Mouse (Mus musculus) hindbrain, embryonic 10.5 days (tissue): Measurements from ENCODE around the gene Ctdsp2. TPM values are rescaled to one million over a fixed set of nuclear protein-coding genes. Genes with fewer than 3 reads are reported as not detected.

Experiments
- DNase-seq: peaks from one replicate; pipeline ENCODE4 v3.0.0-alpha.2; 2017; ENCODE audit warnings: low spot score
- H3K27ac ChIP-seq: fragments of 300-500 bp; sonication (generic); 2 replicates; pipeline ENCODE4 v1.5.1; 2016; ENCODE audit warnings: mild to moderate bottlenecking, moderate library complexity
- H3K27me3 ChIP-seq: fragments of 300-500 bp; sonication (generic); 2 replicates; pipeline ENCODE4 v1.6.1; 2016; ENCODE audit warnings: mild to moderate bottlenecking; ENCODE audit not compliant: poor library complexity, insufficient read depth, severe bottlenecking
- H3K36me3 ChIP-seq: fragments of 300-500 bp; sonication (generic); 2 replicates; pipeline ENCODE4 v1.6.1; 2016; ENCODE audit warnings: mild to moderate bottlenecking, moderate library complexity
- H3K4me1 ChIP-seq: fragments of 300-500 bp; sonication (generic); replicated peaks from 2 replicates; pipeline ENCODE4 v1.6.1; 2016; ENCODE audit warnings: mild to moderate bottlenecking
- H3K4me3 ChIP-seq: fragments of 300-500 bp; sonication (generic); 2 replicates; pipeline ENCODE4 v1.5.1; 2016; ENCODE audit warnings: mild to moderate bottlenecking, moderate library complexity
- H3K9me3 ChIP-seq: fragments of 300-500 bp; sonication (generic); 2 replicates; pipeline ENCODE4 v1.6.1; 2016; ENCODE audit warnings: mild to moderate bottlenecking, moderate library complexity
- WGBS: fragments of 180-500 bp; shearing (Covaris S2); methylation state at CpG from one replicate; pipeline ENCODE4 v1.1.7; 2016; 5-methylcytosine and 5-hydroxymethylcytosine counted together
- polyA plus RNA-seq: library from polyadenylated mRNA; unstranded; fragments of >200 nt; fragmentation: Nextera tagmentation; extraction: Ambion mirVana; gene quantifications from 2 replicates; pipeline ENCODE4 v1.2.1, GENCODE M21; 2016

Gene Ctdsp2
- polyA plus RNA-seq, result 33.5 and 36.5 TPM in 2 replicates

DNA sequence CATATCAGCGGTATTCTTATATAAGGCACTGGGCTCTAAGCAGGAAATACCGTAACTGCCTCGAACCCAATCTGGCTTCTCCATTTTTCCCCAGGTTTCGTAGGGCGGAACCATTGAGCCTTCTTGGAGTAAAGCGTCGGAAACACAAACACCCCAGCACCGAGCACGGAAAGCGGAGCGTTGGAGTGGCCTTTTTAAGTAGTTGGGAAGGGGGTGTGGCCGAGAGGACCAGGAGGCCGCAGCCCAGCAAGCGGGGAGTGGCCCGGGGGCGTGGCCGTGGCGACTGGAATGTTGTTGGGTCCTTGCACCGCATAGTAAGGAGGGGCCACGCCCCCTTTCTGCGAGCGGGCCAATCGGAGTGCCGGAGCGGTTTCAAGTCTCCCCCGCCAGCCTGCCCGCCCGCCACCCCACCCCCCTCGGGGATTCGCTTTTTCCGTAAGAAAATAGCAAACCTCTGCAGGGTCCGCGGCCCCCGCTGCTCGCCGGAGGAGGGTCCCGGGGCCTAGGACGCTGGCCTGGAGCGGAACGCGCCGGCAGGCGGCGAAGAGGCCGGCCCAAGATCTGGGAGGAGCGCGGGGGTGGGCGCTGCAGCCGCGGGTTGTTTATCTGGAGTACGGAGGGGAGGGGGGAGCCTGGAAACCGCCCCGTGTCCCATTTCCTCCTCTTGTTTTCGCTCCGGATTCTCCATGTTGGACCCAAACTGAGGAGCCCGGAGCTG, at the start of gene Ctdsp2:
Gene Ctdsp2 (plus strand): TSS at position 441 of the 718 bp plus-strand sequence.
- Histone ChIP-seq H3K36me3 (no peaks in the 10 kb centered on the region), H3K4me1 (peaks cover 62% of the 10 kb centered on the region), H3K4me3 (peak within 1 kb of the TSS; percentile 99), H3K27me3 (peaks cover 19% of the 10 kb centered on the region), H3K27ac (peak within 1 kb of the TSS; percentile 99), H3K9me3 (no peaks in the 10 kb centered on the region)
- under 1% methylated on average over 56 of the region's 56 CpGs for WGBS
- DNase-seq, result peak; percentile 100

DNA sequence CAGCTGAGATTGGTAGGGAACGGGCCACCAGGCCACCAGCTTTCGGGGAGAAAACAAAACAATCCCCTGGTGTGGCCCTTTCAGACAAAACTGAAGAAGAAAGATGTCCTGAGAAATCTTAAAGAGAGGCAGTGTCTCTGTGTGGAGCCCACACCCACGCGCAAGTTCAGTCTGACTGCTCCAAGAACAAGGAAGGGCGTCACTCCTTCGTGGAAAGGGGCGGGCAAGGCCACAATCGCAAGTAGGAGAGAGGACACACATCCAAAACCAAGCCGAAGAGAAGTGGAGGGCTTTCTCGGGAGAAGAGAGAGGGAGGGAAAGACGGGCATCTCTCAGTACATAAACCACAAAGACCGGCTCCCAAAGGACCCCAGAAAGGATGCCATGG, 49.7 kb upstream of the Ctdsp2 start:
- Histone ChIP-seq H3K9me3 (no peaks in the 10 kb centered on the region), H3K36me3 (no peaks in the 10 kb centered on the region), H3K27ac (peak overlapping the region; percentile 84; the same call in 1 of the 2 replicates), H3K27me3 (peaks cover 47% of the 10 kb centered on the region), H3K4me3 (peak overlapping the region; percentile 63), H3K4me1 (peaks cover 62% of the 10 kb centered on the region)
- DNase-seq, result no peak
- WGBS, result 17% methylated on average over 12 of the region's 12 CpGs

DNA sequence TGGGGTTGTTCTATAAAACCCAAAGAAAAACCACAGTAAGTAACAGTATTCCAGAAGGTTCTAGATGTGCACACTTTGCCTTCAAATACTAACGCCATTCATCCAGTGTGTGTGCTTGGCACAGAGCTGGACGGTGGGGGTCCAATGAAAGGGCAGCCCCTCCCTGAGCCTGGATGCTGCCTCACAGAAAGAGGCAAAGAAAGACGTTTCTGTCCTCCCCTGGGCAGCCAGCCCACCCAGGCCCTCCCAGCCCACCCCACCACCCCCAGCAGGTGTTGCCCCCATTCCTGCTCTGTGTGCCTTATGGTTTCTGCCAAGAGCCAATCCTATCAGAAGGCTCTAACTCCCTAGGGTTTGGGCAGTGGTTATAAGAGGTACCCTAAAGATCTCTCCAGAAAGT, 49.0 kb upstream of the Ctdsp2 start:
- DNase-seq, result no peak
- peaks cover 47% of the 10 kb centered on the region for H3K27me3 ChIP-seq
- H3K36me3 ChIP-seq, result no peaks in the 10 kb centered on the region
- no peaks in the 10 kb centered on the region for H3K9me3 ChIP-seq
- no peak overlapping the region for H3K4me3 ChIP-seq
- WGBS, result 32% methylated on average over 3 of the region's 3 CpGs
- peaks cover 62% of the 10 kb centered on the region for H3K4me1 ChIP-seq
- no peak overlapping the region for H3K27ac ChIP-seq

DNA sequence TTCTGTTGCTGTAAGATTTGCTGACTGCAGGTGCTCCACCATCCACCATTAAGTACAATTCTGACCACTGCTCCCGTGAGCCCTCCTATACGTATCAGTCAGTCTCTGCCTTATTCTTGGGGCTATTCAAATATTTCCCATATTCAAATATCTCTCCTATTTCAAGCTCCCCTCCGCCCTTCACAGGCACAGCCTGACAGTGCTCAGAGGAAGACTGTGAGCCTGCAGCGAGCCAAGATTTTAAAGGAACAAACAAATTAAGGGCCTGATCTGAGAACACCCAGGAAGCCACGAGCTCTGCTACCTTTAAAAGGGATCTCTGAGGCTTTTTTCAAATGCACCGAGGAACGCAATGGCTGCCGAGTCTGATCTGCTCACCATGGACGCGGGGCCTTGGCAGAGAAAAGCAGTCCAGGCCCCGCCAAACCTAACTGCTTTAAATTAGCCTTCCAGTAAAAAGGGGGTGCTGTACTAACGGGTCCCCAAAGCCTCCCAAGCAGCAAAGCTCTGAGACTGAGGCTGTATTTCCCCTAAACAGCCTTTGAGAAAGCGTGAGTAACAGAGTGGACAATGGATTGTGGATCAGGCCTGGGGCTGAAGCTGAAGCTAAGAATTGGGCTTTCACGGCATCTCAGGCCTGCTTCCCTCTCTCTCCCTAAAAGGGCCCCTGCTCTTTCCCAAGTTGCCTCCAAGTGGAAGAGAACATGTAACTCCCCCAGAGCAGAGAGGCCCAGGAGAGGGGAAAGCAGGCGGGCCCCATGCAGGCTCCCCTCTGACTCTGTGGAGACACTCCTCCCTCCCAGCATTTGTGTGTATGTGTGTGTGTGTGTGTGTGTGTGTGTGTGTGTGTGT, 48.0 kb upstream of the Ctdsp2 start:
- DNase-seq, result peak; percentile 35
- Histone ChIP-seq H3K27me3 (peaks cover 44% of the 10 kb centered on the region), H3K27ac (peak overlapping the region; percentile 79), H3K9me3 (no peaks in the 10 kb centered on the region), H3K36me3 (no peaks in the 10 kb centered on the region), H3K4me3 (no peak overlapping the region), H3K4me1 (peaks cover 69% of the 10 kb centered on the region)
- 40% methylated on average over 15 of the region's 15 CpGs for WGBS

DNA sequence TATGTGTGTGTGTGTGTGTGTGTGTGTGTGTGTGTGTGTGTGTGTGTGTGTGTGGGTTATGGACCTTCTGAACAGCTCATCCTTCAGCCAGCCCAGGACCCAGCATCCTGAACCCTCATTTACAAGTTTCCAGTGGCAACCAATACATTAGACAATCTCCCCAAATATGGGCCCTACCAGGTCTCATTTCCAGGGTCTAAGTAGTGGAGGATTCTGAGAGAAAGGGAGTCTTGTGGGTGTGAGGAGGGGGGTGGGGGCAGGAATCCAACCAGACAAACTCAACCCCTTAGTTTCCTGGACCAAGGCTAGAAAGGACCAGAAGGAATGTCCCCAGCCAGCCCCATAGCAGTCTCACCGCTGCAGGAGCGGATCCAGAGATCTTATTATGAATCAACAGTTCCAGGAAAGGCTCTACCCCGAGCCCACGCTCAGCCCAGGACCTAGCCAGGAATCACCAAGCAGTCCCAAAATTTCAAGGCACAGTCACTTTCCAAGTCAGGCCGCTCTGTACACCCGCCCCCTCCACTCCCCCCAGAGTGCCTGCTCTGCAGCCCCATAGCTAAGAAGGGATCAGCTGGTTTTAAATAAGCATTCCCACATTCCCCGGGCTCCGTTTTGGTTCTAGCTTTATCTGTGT, 47.3 kb upstream of the Ctdsp2 start:
- peak overlapping the region; percentile 79 for H3K27ac ChIP-seq
- H3K4me1 ChIP-seq, result peaks cover 69% of the 10 kb centered on the region
- DNase-seq, result no peak
- peaks cover 37% of the 10 kb centered on the region for H3K27me3 ChIP-seq
- no peaks in the 10 kb centered on the region for H3K36me3 ChIP-seq
- WGBS, result 69% methylated on average over 8 of the region's 8 CpGs
- H3K4me3 ChIP-seq, result no peak overlapping the region
- no peaks in the 10 kb centered on the region for H3K9me3 ChIP-seq

DNA sequence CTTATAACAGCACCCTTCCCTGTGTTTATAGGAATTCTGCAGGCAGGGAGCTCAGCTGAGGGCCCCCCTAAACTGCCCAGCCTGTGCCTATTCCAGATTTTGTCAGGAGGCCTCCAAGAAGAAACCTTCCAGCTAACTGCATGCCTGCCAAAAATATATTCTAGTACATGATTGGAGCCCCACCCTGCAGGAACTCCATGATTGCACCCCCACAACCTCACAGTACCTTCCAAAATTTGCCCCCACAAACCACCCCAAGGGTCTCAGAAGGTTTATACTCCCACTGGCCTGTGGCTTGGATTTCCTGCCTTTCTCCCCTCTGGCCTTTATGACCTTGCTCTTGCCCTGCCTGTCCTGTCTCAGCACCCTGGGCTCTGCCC, 46.8 kb upstream of the Ctdsp2 start:
- Histone ChIP-seq H3K4me1 (peaks cover 67% of the 10 kb centered on the region), H3K36me3 (no peaks in the 10 kb centered on the region), H3K27me3 (peaks cover 32% of the 10 kb centered on the region), H3K4me3 (no peak overlapping the region), H3K9me3 (no peaks in the 10 kb centered on the region), H3K27ac (no peak overlapping the region)
- DNase-seq, result no peak

DNA sequence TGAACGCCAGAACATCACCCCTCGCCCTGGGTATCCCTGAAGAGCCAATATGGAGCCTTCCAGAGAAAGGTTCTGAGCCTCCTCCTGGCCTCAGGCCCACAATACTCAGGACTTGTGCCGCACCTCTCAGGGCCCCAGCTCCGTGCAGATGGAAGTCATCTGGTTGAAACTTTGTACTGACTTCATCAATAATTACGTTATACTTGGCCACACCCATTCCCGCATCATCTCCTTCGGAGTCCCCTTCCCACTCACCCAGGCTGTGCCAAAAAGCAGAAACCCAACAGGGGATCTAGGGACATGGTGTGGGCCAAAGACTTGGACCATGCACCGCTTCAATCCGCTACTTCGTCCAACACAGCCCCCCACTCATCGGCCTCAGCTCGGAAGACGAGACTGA, 44.0 kb upstream of the Ctdsp2 start:
- Histone ChIP-seq H3K36me3 (no peaks in the 10 kb centered on the region), H3K9me3 (peaks cover 14% of the 10 kb centered on the region), H3K4me3 (no peak overlapping the region), H3K27me3 (peaks cover 9% of the 10 kb centered on the region), H3K27ac (0 out of 2 replicates have a peak overlapping the region, but pooled peaks have one; percentile 79), H3K4me1 (peaks cover 39% of the 10 kb centered on the region)
- WGBS, result 93% methylated on average over 13 of the region's 13 CpGs
- no peak for DNase-seq

DNA sequence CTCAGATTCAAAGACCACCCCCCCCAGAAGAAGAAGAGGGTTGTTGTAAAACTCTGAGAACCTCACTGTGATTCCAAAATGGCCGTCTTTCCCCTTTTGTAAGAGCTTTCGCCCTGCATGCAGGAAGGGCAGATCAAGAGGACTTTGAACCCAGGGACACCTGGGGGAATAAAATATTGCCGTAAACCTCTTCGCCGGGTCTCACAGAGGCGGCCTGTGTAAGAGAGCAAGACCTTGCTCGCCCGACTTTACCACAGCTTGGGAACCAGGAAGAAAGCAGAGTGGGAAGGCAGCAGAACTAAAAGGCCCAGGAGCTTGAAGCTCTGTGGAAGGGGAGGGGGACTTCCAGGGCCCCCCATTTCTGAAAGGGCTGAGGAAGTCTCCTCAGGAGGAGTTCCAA, 43.4 kb upstream of the Ctdsp2 start:
- H3K27ac ChIP-seq, result peak overlapping the region; percentile 79
- H3K9me3 ChIP-seq, result peaks cover 14% of the 10 kb centered on the region
- H3K4me3 ChIP-seq, result no peak overlapping the region
- H3K27me3 ChIP-seq, result peaks cover 3% of the 10 kb centered on the region
- no peak for DNase-seq
- no peaks in the 10 kb centered on the region for H3K36me3 ChIP-seq
- H3K4me1 ChIP-seq, result peaks cover 33% of the 10 kb centered on the region
- 89% methylated on average over 8 of the region's 8 CpGs for WGBS

DNA sequence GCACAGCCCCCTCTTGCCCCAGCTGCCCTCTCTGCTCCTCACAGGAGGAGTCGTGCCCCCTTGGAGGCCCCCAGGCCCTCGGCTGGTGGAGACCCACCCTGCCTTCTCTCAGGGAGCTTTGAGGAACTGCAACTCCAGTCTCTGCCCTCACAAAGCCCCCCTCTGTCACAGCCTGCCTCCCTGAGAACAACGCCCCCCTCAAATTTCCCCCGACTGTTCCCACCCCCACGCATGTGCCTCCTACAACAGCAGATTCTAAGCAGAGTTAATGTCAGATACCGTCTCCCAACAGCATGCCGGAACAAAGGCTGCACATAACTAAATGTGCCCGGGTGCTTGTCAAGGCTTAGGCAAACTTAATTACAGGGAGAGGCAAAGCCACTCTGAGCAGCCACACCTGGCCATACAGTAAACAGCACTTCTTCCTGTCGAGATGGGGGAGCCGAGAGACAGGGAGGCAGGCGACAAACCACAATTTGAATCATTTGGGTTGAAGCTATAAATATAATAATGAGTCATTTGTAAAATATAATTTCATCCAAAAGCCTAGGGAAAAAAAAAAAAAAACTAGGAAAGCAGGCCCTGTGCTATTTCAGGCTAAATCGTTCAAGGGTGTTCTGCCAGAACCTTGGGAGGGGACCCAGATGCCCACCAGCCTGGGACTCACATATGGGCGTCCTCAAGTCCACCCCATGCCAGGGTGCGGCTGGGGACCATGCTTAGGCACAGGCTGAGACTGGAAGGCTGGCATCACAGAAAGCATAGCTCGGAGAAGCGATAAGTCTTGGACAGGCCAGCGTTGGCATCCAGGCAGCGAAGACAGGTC, 42.7 kb upstream of the Ctdsp2 start:
- no peak for DNase-seq
- 66% methylated on average over 18 of the region's 18 CpGs for WGBS
- H3K4me1 ChIP-seq, result peaks cover 27% of the 10 kb centered on the region
- peaks cover 14% of the 10 kb centered on the region for H3K9me3 ChIP-seq
- no peaks in the 10 kb centered on the region for H3K36me3 ChIP-seq
- H3K27me3 ChIP-seq, result no peaks in the 10 kb centered on the region
- H3K27ac ChIP-seq, result peak overlapping the region; percentile 79
- H3K4me3 ChIP-seq, result no peak overlapping the region

DNA sequence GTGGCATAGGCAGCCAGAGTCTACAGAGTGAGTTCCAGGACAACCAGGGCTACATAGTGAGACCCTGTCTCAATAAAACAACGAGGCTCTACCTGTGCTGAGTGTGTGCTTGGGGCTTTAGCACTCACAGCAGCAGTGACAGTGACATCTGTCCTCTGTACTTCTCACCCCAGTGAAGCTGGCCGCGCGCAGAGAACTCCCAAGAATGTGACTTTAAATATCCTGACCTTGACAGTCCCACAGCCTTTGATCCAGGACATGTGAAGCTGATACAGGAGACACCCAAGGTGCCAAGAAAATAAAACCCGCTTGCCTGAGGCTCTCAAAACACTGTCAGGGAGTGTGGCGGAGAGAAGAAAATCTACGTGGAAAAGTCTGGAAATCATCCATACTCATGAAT, 37.6 kb upstream of the Ctdsp2 start:
- no peak for DNase-seq
- H3K9me3 ChIP-seq, result peaks cover 16% of the 10 kb centered on the region
- H3K27ac ChIP-seq, result no peak overlapping the region
- no peaks in the 10 kb centered on the region for H3K36me3 ChIP-seq
- H3K4me1 ChIP-seq, result 0 out of 2 replicates have a peak, but pooled peaks cover 2% of the 10 kb centered on the region
- 83% methylated on average over 7 of the region's 7 CpGs for WGBS
- H3K27me3 ChIP-seq, result no peaks in the 10 kb centered on the region
- no peak overlapping the region for H3K4me3 ChIP-seq

DNA sequence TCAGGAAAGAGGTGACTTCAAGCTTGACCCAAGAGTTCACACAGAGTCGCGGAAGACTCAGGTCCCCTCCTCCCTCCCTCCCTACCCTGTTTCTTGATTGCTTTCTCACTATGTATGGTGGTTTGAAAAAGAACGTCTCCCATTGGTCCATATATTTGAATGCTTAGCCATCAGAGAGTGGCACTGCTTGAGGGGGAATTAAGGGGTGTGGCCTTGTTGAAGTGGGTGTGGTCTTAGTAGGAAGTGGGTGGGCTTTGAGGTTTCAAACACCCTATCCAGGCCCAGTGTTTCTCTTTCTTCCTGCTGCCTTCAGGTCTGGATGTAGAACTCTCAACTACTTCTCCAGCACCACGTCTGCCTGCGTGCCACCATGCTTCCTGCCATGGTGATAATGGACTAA, 33.0 kb upstream of the Ctdsp2 start:
- Histone ChIP-seq H3K36me3 (no peaks in the 10 kb centered on the region), H3K4me3 (no peak overlapping the region), H3K27me3 (no peaks in the 10 kb centered on the region), H3K4me1 (peaks cover 17% of the 10 kb centered on the region), H3K27ac (no peak overlapping the region), H3K9me3 (0 out of 2 replicates have a peak, but pooled peaks cover 2% of the 10 kb centered on the region)
- 89% methylated on average over 5 of the region's 5 CpGs for WGBS
- no peak for DNase-seq

DNA sequence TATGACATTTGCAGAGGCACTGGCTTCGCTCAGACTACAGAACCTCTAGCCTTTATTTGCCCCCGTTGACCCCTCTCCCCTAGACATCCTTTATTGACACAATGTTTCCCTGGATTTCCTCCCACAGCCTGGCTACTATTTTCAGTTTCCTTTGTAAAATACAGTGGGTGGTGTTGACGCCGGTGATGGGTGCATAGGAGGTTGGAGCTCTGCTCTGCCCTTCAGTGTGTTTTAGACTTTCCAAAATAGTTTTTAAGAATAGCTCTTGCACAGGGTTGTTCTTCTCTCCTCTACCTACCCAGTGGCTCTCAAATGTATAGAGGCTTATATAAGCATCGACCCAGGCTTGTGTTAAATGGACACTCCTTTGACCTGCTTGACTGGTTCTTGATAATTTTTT, 28.7 kb upstream of the Ctdsp2 start:
- no peaks in the 10 kb centered on the region for H3K36me3 ChIP-seq
- H3K4me1 ChIP-seq, result peaks cover 18% of the 10 kb centered on the region
- H3K27ac ChIP-seq, result no peak overlapping the region; the same call in 1 of the 2 replicates
- no peak for DNase-seq
- H3K4me3 ChIP-seq, result no peak overlapping the region
- peaks cover 2% of the 10 kb centered on the region; the same call in 1 of the 2 replicates for H3K9me3 ChIP-seq
- 59% methylated on average over 5 of the region's 5 CpGs for WGBS
- H3K27me3 ChIP-seq, result peaks cover 3% of the 10 kb centered on the region; the same call in 1 of the 2 replicates
